Mouse (Mus musculus) stomach, embryonic 16.5 days (tissue): Measurements from ENCODE around the gene Nkx6-2. TPM values are rescaled to one million over a fixed set of nuclear protein-coding genes. Genes with fewer than 3 reads are reported as not detected.

ENCODE experiments used
- ATAC-seq: fragments of 200-750 bp; cut with Nextera tagmentation; 2 replicates; pipeline ENCODE4 v1.8.0; 2017; ENCODE audit warnings: moderate number of reproducible peaks, moderate TSS enrichment; ENCODE audit not compliant: insufficient read depth, low FRiP score
- H3K27ac ChIP-seq: fragments of 300-500 bp; sonication (generic); 2 replicates; pipeline ENCODE4 v1.5.1; 2014; ENCODE audit warnings: low read length
- H3K27me3 ChIP-seq: fragments of 300-500 bp; sonication (generic); 2 replicates; pipeline ENCODE4 v1.6.1; 2014; ENCODE audit warnings: low read length, control low read depth, mixed read lengths; ENCODE audit not compliant: control insufficient read depth, insufficient read depth
- H3K36me3 ChIP-seq: fragments of 300-500 bp; sonication (generic); 2 replicates; pipeline ENCODE4 v1.6.1; 2014; ENCODE audit warnings: low read length; ENCODE audit not compliant: control insufficient read depth, insufficient read depth
- H3K4me1 ChIP-seq: fragments of 300-500 bp; sonication (generic); 2 replicates; pipeline ENCODE4 v1.6.1; 2014; ENCODE audit warnings: low read length, control low read depth, mixed read lengths; ENCODE audit not compliant: control insufficient read depth, insufficient read depth
- H3K4me2 ChIP-seq: fragments of 300-500 bp; sonication (generic); 2 replicates; pipeline ENCODE4 v1.6.1; 2014; ENCODE audit warnings: low read depth, low read length, mixed read lengths
- H3K4me3 ChIP-seq: fragments of 300-500 bp; sonication (generic); replicated peaks from 2 replicates; pipeline ENCODE4 v1.5.1; 2014; ENCODE audit warnings: mild to moderate bottlenecking, low read length
- H3K9ac ChIP-seq: fragments of 300-500 bp; sonication (generic); 2 replicates; pipeline ENCODE4 v1.6.1; 2014; ENCODE audit warnings: low read length
- H3K9me3 ChIP-seq: fragments of 300-500 bp; sonication (generic); replicated peaks from 2 replicates; pipeline ENCODE4 v1.6.1; 2016; ENCODE audit warnings: low read length, control low read depth; ENCODE audit not compliant: control insufficient read depth
- WGBS: fragments of 180-500 bp; shearing (Covaris S2); extraction: QIAGEN DNeasy Blood & Tissue Kit; methylation state at CpG from one replicate; pipeline ENCODE4 v1.1.7; 2014; 5-methylcytosine and 5-hydroxymethylcytosine counted together
- polyA plus RNA-seq: library from polyadenylated mRNA; unstranded; fragments of >200 nt; fragmentation: Nextera tagmentation; extraction: Ambion mirVana; gene quantifications from 2 replicates; pipeline ENCODE4 v1.2.1, GENCODE M21; 2015

Gene Nkx6-2
- polyA plus RNA-seq, 1 experiment from 2014 or later, result 2.6 TPM

DNA sequence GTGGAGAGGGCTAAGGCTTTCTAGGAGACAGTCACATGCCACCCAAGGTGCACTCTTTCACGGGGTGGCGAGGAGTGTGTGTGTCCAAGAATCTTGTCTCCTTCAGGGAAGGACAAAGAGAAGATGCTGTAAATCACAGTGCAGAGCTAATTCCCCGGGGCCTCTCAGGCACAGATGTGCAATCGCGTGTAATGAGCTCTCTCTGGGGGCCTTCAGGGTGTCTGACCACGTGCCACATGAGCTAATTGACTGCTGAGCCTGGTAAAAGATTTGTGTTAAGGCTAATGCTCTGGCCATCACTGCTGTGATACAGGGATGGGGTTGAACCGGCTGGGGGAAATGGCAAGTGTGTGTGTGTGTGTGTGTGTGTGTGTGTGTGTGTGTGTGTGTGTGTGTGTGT lies 5.3 kb upstream of the Nkx6-2 start:
- WGBS, result 30% methylated on average over 7 of the region's 7 CpGs
- no peak for ATAC-seq

GRCm38 (mm10) chr7:139585183-139585821 lies 2.7 kb upstream of the Nkx6-2 start:
- Histone ChIP-seq H3K27ac (no peak overlapping the region), H3K36me3 (no peaks in the 10 kb centered on the region), H3K4me2 (no peak overlapping the region), H3K4me1 (peaks cover 27% of the 10 kb centered on the region), H3K9ac (no peak overlapping the region), H3K4me3 (peak overlapping the region; percentile 19; the same call in 1 of the 2 replicates), H3K27me3 (peaks cover 79% of the 10 kb centered on the region), H3K9me3 (no peaks in the 10 kb centered on the region)
- no peak for ATAC-seq
- 6% methylated on average over 29 of the region's 29 CpGs for WGBS

More for the DNA sequence above, 5.3 kb upstream of the Nkx6-2 start:
- H3K36me3 ChIP-seq, result no peaks in the 10 kb centered on the region
- H3K9ac ChIP-seq, result no peak overlapping the region
- no peak overlapping the region for H3K4me3 ChIP-seq
- no peaks in the 10 kb centered on the region for H3K9me3 ChIP-seq
- no peak overlapping the region for H3K4me2 ChIP-seq
- peaks cover 11% of the 10 kb centered on the region; the same call in 1 of the 2 replicates for H3K4me1 ChIP-seq
- H3K27me3 ChIP-seq, result peaks cover 53% of the 10 kb centered on the region
- H3K27ac ChIP-seq, result no peak overlapping the region

GRCm38 (mm10) chr7:139584221-139585175 lies 1.9 kb upstream of the Nkx6-2 start:
- Histone ChIP-seq H3K9ac (peak overlapping the region; percentile 33; the same call in 1 of the 2 replicates), H3K27me3 (peaks cover 87% of the 10 kb centered on the region), H3K4me3 (peak overlapping the region; percentile 19), H3K9me3 (no peaks in the 10 kb centered on the region), H3K36me3 (0 out of 2 replicates have a peak, but pooled peaks cover under 1% of the 10 kb centered on the region), H3K27ac (no peak overlapping the region), H3K4me2 (peak overlapping the region; percentile 20), H3K4me1 (peaks cover 27% of the 10 kb centered on the region)
- ATAC-seq, result no peak
- 3% methylated on average over 53 of the region's 53 CpGs for WGBS

- H3K9ac ChIP-seq, result no peak overlapping the region
- no peak for ATAC-seq
- H3K4me2 ChIP-seq, result peak overlapping the region; percentile 52; the same call in 1 of the 2 replicates
- H3K4me1 ChIP-seq, result peaks cover 27% of the 10 kb centered on the region
- H3K4me3 ChIP-seq, result peak overlapping the region; percentile 44
- H3K27me3 ChIP-seq, result peaks cover 96% of the 10 kb centered on the region
- 29% methylated on average over 17 of the region's 17 CpGs for WGBS
- 0 out of 2 replicates have a peak, but pooled peaks cover 2% of the 10 kb centered on the region for H3K36me3 ChIP-seq
- H3K9me3 ChIP-seq, result no peaks in the 10 kb centered on the region
- H3K27ac ChIP-seq, result no peak overlapping the region
These were observed 619 bp upstream of the Nkx6-2 start for GRCm38 (mm10) chr7:139583094-139583737.

- Histone ChIP-seq H3K36me3 (0 out of 2 replicates have a peak, but pooled peaks cover 2% of the 10 kb centered on the region), H3K4me3 (peak overlapping the region; percentile 44), H3K9me3 (no peaks in the 10 kb centered on the region), H3K4me1 (peaks cover 27% of the 10 kb centered on the region), H3K9ac (peak overlapping the region; percentile 63), H3K27ac (no peak overlapping the region), H3K4me2 (peak overlapping the region; percentile 52), H3K27me3 (peaks cover 87% of the 10 kb centered on the region)
- ATAC-seq, result no peak
- WGBS, result under 1% methylated on average over 82 of the region's 82 CpGs
These were observed 611 bp downstream of the Nkx6-2 start for GRCm38 (mm10) chr7:139581801-139582571.

GRCm38 (mm10) chr7:139580851-139581775 lies 1.5 kb downstream of the Nkx6-2 start:
- Histone ChIP-seq H3K27me3 (peaks cover 78% of the 10 kb centered on the region), H3K4me3 (peak overlapping the region; percentile 44), H3K9me3 (no peaks in the 10 kb centered on the region), H3K36me3 (0 out of 2 replicates have a peak, but pooled peaks cover 2% of the 10 kb centered on the region), H3K4me2 (peak overlapping the region; percentile 52), H3K9ac (peak overlapping the region; percentile 41; the same call in 1 of the 2 replicates), H3K27ac (no peak overlapping the region), H3K4me1 (peaks cover 27% of the 10 kb centered on the region)
- WGBS, result 4% methylated on average over 78 of the region's 78 CpGs
- no peak for ATAC-seq

- Histone ChIP-seq H3K9me3 (no peaks in the 10 kb centered on the region), H3K36me3 (0 out of 2 replicates have a peak, but pooled peaks cover 9% of the 10 kb centered on the region), H3K27me3 (peaks cover 61% of the 10 kb centered on the region), H3K4me3 (no peak overlapping the region), H3K4me2 (0 out of 2 replicates have a peak overlapping the region, but pooled peaks have one; percentile 6), H3K9ac (no peak overlapping the region), H3K4me1 (peaks cover 21% of the 10 kb centered on the region), H3K27ac (no peak overlapping the region)
- 79% methylated on average over 21 of the region's 21 CpGs for WGBS
- no peak for ATAC-seq
These were observed 3.2 kb downstream of the Nkx6-2 start for GRCm38 (mm10) chr7:139579261-139579905.
